Mouse (Mus musculus) forebrain, postnatal 0 days (tissue): ENCODE measurements at regions not wholly inside any gene's neighbourhood (a gene's known extent, or its start where the extent isn't known, plus 50 kb on each side); places are given as distances from the start of the nearest gene placed in this dataset.

Experiments used
- ATAC-seq: fragments of 200-750 bp; cut with Nextera tagmentation; 2 replicates; pipeline ENCODE4 v1.8.0; 2017; ENCODE audit warnings: mild to moderate bottlenecking, moderate library complexity
- DNase-seq: peaks from one replicate; pipeline ENCODE4 v3.0.0-alpha.2; 2015
- H3K27ac ChIP-seq: fragments of 300-500 bp; sonication (generic); 2 replicates; pipeline ENCODE4 v1.5.1; 2014; ENCODE audit warnings: low read depth, mild to moderate bottlenecking, antibody characterized with exemption, low read length, moderate library complexity, mixed read lengths
- H3K27me3 ChIP-seq: fragments of 300-500 bp; sonication (generic); 2 replicates; pipeline ENCODE4 v1.6.1; 2014; ENCODE audit warnings: mild to moderate bottlenecking, low read length, mixed read lengths; ENCODE audit not compliant: insufficient read depth
- H3K36me3 ChIP-seq: fragments of 300-500 bp; sonication (generic); 2 replicates; pipeline ENCODE4 v1.6.1; 2014; ENCODE audit warnings: mild to moderate bottlenecking, moderate library complexity; ENCODE audit not compliant: insufficient read depth
- H3K4me1 ChIP-seq: fragments of 300-500 bp; sonication (generic); 2 replicates; pipeline ENCODE4 v1.6.1; 2014; ENCODE audit warnings: antibody characterized with exemption; ENCODE audit not compliant: insufficient read depth
- H3K4me2 ChIP-seq: fragments of 300-500 bp; sonication (generic); 2 replicates; pipeline ENCODE4 v1.6.1; 2014; ENCODE audit warnings: low read depth, mild to moderate bottlenecking, moderate library complexity
- H3K4me3 ChIP-seq: fragments of 300-500 bp; sonication (generic); 2 replicates; pipeline ENCODE4 v1.5.1; 2014; ENCODE audit warnings: low read depth, low read length, mixed read lengths
- H3K9ac ChIP-seq: fragments of 300-500 bp; sonication (generic); 2 replicates; pipeline ENCODE4 v1.6.1; 2014; ENCODE audit warnings: mild to moderate bottlenecking
- H3K9me3 ChIP-seq: fragments of 300-500 bp; sonication (generic); 2 replicates; pipeline ENCODE4 v1.6.1; 2016; ENCODE audit warnings: low read length
- CTCF ChIP-seq: sonication (generic); IDR thresholded peaks from 2 replicates; pipeline ENCODE4 v1.5.1; 2016; ENCODE audit warnings: antibody characterized with exemption, control low read depth, low read depth
- WGBS: fragments of 180-500 bp; shearing (Covaris S2); extraction: QIAGEN DNeasy Blood & Tissue Kit; methylation state at CpG from one replicate; pipeline ENCODE4 v1.1.7; 2014; 5-methylcytosine and 5-hydroxymethylcytosine counted together

- 55% methylated on average over 1 of the region's 1 CpGs for WGBS
- no peaks in the 10 kb centered on the region for H3K36me3 ChIP-seq
- TF ChIP-seq CTCF = no peak
- DNase-seq = no peak
- H3K27ac ChIP-seq = no peak overlapping the region
- H3K4me1 ChIP-seq = no peaks in the 10 kb centered on the region
- H3K9ac ChIP-seq = no peak overlapping the region
- no peak overlapping the region for H3K4me2 ChIP-seq
- H3K27me3 ChIP-seq = no peaks in the 10 kb centered on the region
- H3K4me3 ChIP-seq = no peak overlapping the region
- no peak for ATAC-seq
- no peaks in the 10 kb centered on the region for H3K9me3 ChIP-seq
Observed at GRCm38 (mm10) chr10:55416304-55416703, 690.4 kb upstream of the Msl3l2 start.

GRCm38 (mm10) chr10:55416769-55417168 lies 689.9 kb upstream of the Msl3l2 start:
- DNase-seq = peak; percentile 11
- Histone ChIP-seq H3K4me3 (no peak overlapping the region), H3K36me3 (no peaks in the 10 kb centered on the region), H3K27ac (no peak overlapping the region), H3K9me3 (no peaks in the 10 kb centered on the region), H3K9ac (no peak overlapping the region), H3K4me2 (no peak overlapping the region), H3K27me3 (no peaks in the 10 kb centered on the region), H3K4me1 (no peaks in the 10 kb centered on the region)
- no peak for ATAC-seq
- no peak for TF ChIP-seq CTCF

GRCm38 (mm10) chr10:55422391-55422790 lies 684.3 kb upstream of the Msl3l2 start:
- H3K4me1 ChIP-seq = no peaks in the 10 kb centered on the region
- H3K4me2 ChIP-seq = no peak overlapping the region
- no peak for TF ChIP-seq CTCF
- no peak overlapping the region for H3K4me3 ChIP-seq
- H3K27ac ChIP-seq = no peak overlapping the region
- no peaks in the 10 kb centered on the region for H3K9me3 ChIP-seq
- no peaks in the 10 kb centered on the region for H3K27me3 ChIP-seq
- DNase-seq (no peak), ATAC-seq (no peak)
- no peak overlapping the region for H3K9ac ChIP-seq
- no peaks in the 10 kb centered on the region for H3K36me3 ChIP-seq

- no peak overlapping the region for H3K27ac ChIP-seq
- no peaks in the 10 kb centered on the region for H3K9me3 ChIP-seq
- H3K4me2 ChIP-seq = no peak overlapping the region
- H3K4me1 ChIP-seq = no peaks in the 10 kb centered on the region
- no peak overlapping the region for H3K9ac ChIP-seq
- ATAC-seq = no peak
- WGBS = 83% methylated on average over 4 of the region's 4 CpGs
- H3K27me3 ChIP-seq = no peaks in the 10 kb centered on the region
- no peak for DNase-seq
- no peak for TF ChIP-seq CTCF
- no peaks in the 10 kb centered on the region for H3K36me3 ChIP-seq
- H3K4me3 ChIP-seq = no peak overlapping the region
Observed at GRCm38 (mm10) chr10:55424943-55425342, 681.8 kb upstream of the Msl3l2 start.
